Mouse (Mus musculus) CD8-positive naive resting alpha-beta T cell, adult 2 months (primary cell): ENCODE data around the gene Id2.

Experiments
- DNase-seq, 2 experiments: peaks; one replicate each; pipeline ENCODE4 v3.0.0; 2022; ENCODE audit warnings: low read depth in 2 of 2, low spot score in 2 of 2

Id2 gene

DNA sequence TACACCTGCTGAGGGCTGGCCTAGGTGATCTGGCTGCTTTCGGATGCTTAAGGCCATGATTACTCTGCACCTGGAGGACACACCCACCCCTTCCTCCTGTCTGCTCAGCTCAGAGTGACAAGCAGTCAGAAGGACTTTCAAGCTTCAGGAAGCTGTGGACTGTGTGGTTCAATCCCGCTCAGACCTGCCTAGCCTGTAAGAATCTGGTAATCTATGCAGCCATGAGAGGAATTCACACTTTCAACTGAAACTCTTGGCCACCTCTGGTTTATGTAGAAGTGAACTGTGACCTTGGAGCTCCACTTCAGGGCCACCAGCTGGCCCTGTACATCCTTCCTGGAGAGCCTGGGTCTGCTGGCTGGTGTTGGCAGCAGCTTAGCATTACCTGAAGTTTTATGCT lies 11.9 kb upstream of the Id2 start:
- no peak for DNase-seq

DNA sequence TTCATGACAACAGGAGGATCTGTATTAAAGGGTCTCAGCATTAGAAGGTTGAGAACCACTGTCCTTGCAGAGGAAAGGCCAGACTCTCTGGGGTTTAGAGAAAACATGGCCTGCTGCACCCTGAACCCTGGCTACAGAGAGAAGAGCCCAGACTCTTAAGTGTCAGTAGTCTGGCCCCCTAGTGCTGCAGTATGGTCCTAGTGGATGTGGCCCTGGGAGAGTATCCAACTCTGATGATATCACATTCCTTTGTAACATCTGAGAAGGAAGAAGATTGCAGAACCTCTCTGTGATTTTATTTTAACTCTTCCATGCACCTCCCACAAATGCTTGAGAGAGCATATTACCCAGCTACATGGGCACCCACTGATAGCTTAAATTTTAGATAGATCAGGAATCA lies 7.6 kb upstream of the Id2 start:
- no peak for DNase-seq

GRCm38 (mm10) chr12:25103911-25104310 lies 7.0 kb upstream of the Id2 start:
- no peak for DNase-seq

GRCm38 (mm10) chr12:25101389-25101788 lies 4.4 kb upstream of the Id2 start:
- DNase-seq = no peak

- no peak for DNase-seq
These were observed 3.7 kb upstream of the Id2 start for GRCm38 (mm10) chr12:25100411-25101217.

DNA sequence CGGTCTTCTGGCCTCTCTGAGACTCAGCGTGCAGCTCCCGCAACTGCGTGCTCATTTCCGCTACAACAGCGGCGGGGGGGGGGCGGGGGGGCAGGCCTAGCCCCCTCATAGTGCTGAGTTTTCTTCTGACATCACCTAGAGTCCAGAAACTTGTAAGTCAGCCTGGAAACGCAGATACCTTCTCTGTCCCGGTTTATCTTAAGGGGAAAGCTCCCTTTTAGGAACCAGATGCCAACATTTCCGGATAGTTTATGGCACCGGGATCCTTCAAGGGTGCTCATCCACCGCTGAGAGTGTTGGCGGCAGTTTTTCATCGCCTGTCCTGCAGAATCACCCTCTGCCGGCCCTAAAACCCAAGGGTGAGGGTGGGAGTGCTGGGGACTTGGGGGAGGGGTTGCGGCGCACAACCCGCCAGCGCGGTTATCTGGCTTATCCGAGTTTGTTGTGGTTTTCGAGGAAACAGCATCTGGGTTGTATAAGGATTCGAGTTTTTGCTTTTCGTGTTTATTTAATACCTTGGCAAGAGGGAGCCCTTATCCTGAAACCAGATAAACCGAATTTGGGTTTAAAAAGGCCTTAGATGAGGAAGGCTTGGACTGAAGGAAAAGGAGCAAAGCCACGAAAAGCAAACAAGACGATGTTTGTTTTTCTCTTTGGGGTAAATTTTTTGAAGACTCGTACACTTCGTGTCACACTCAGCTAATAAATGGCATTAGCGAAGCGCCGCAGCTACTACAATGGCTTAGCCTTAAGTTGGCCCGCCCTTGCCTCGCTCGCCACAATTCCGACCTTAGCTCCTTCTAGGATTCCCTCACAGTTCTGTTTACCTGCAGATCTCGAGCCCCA lies 2.8 kb upstream of the Id2 start:
- no peak for DNase-seq

DNA sequence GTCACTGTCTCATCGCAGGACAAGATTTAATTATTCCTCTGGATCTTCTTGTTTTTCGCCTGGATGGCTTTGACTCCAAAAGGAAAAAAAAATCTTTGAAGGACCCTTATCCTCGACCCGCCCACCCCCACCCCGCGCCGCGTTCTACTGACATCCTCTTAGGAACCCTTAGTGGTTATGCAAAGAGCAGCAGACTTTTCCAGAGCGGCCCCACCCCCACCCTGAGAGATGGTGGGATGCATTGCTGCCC lies 2.3 kb upstream of the Id2 start:
- DNase-seq = no peak

GRCm38 (mm10) chr12:25098561-25099312 lies 1.8 kb upstream of the Id2 start:
- peak; percentile 41 to 56 for DNase-seq

DNA sequence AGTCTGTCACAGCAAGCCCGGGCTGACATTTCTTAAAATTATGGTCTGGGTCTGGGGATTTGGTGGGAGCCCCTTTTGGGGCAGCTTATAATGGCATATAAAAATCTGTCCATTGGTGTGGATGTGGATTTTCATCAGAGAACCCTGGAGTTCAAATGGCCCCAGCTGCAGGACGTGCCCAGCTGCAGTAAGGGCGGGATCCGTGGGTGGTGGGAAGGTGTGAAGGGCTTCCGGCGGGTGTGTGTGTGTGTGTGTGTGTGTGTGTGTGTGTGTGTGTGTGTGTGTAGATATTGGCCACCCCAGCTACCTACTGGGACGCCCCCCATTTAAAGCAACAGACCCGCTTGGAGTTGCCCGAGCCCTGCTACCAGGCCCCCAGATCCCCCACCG lies 1.2 kb upstream of the Id2 start:
- peak; percentile 41 to 57 for DNase-seq

- no peak for DNase-seq
These were observed 545 bp upstream of the Id2 start for GRCm38 (mm10) chr12:25097210-25098160.

DNA sequence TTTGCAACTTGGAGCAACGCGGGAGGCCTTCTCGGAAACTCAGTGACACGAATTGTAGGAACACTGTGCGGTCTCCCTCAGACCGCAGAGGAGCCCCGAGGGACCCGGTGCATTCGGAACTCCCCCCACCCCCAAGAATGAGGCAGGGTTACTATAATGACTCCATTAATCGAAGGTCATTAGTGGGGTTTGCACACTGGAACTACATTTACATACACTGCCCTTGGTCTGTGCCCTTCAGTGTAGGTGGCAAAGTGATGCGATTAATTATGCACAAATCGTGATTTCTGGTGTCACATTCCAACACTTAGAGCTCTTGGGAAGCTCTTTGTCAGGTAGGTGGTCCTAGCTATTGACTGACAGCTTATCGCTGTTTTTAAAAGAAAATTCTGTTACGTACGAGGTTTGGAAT lies 294 bp downstream of the Id2 start:
- DNase-seq = no peak

DNA sequence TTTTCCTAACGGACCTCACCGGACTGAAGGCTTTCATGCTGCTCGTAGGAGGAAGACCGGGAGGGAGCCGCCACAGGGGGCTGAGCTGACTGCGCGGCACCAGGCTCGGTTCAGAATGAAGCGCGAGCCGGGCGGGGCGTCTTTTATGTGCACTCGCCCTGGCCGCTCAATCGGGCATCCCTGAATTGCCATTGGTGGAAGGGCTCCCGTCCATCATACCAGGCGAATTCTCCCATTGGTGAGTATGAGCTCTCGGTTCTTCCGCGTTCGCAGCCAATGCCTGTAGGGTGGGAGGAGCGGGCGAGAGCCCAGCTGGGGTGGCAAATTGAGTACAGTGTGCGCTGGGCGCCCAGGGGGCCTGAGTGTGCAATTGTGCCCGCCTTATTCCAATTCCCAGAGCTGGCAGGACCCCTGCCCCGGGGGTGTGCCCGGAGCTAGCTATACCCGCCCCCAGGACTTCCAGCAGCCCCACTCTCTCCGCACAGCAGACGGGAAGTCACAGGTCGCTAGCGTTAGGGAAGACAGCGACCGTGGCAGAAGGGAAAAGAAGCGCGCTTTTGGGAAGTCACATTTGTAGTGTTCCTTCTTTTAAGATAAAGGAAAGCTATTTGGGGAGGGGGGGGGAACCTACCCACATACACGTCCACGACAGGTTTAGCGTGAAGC lies 833 bp downstream of the Id2 start:
- peak; percentile 92 for DNase-seq

DNA sequence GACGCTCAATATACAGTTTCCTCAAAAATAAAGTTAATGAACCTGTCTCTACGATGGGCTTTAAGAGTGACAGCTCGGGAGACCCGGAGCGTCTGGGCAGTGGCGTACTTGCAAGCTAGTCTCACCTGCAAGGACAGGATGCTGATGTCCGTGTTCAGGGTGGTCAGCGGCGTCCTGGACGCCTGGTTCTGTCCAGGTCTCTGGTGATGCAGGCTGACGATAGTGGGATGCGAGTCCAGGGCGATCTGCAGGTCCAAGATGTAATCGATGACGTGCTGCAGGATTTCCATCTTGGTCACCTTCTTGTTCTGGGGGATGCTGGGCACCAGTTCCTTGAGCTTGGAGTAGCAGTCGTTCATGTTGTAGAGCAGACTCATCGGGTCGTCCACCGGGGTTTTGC lies 1.4 kb downstream of the Id2 start:
- no peak for DNase-seq

GRCm38 (mm10) chr12:25094621-25095521 lies 2.1 kb downstream of the Id2 start:
- DNase-seq = peak; percentile 19 to 38

- no peak for DNase-seq
These were observed 3.6 kb downstream of the Id2 start for GRCm38 (mm10) chr12:25093241-25093774.

GRCm38 (mm10) chr12:25092751-25093211 lies 4.2 kb downstream of the Id2 start:
- peak; percentile 21 to 42 for DNase-seq

- DNase-seq = peak; percentile 80 to 82
These were observed 4.8 kb downstream of the Id2 start for GRCm38 (mm10) chr12:25092027-25092704.

GRCm38 (mm10) chr12:25089433-25089832 lies 7.5 kb downstream of the Id2 start:
- no peak for DNase-seq
